Mouse (Mus musculus): ENCODE measurements around the gene Dusp6.

The Dusp6 gene

DNA sequence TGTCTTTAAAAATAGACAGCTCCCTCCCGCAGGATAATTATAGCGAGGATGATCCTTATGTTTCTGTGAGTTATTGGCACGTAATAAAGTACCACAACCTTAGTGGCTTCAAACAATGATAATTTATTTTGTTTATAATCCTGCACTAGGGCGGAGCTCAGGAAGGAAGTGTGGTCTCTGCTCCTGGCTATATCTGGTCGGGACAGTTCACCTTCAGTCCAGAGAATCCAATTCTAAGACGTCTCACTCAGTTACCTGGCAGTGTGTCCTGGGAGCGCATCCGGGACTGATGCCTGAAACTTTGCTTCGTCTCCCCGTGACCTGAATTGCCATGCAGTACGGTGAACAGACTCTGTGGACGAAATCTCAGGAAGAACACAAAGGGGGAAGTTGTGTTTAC, 10.0 kb downstream of the Dusp6 start:
- no peak for DNase-seq (ENCODE audit: low spot score in 2 of 2)

DNA sequence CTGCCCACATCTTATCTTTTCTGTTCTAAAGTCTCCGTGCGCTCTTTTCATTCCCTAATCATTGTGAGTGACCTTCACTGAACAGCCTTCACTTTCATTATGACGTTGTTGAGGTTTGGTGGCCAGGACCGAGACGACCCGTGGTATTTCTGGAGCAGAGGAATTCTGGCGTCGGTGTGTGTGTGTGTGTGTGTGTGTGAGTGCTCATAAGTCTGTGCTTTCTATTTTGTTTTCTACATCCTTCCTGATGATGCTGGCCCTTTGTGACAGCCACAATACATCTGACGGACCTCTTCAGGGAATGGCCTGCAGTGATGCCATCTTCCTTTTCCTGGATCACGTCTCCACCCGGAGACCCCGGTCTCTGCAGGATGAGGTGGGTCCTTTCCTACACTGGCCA, 11.6 kb downstream of the Dusp6 start:
- DNase-seq (ENCODE audit: low spot score in 2 of 2) = no peak

DNA sequence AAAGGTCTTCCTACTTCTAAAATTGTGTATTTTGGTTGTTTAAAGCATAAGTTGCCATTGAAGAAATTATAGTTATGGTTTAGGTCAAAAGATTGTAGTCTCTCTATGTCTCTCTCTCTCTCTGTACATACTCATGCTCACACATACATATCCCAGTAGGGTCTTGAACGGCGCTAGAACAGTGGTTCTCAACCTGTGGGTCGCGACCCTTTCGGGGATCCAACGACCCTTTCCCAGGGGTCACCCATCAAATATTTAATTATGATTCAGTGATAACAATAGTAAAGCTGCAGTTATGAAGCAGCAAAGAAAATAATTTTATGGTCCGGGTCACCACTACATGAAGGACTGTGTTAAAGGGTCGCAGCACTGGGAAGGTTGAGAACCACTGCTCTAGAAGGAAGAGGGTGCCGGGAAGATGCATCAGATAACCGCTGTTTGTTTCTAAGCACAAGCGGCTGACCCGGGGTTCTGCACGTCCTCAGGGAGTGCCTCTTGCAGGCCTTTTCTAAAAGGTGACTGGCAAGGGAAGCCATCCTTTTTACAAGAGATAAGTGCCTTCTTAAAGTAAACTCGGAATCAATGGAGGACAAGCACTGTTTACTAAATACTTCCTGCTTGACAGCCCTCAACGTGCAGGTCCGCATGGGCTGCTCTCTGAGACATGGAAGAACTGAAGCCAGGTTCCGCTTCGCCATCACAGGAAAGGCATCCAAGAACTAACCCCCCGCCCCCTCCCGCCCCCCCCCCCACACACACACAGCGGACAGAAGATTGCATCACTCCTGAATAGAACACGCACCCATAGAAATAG, 16.2 kb downstream of the Dusp6 start:
- DNase-seq (ENCODE audit: low spot score in 2 of 2) = no peak

DNA sequence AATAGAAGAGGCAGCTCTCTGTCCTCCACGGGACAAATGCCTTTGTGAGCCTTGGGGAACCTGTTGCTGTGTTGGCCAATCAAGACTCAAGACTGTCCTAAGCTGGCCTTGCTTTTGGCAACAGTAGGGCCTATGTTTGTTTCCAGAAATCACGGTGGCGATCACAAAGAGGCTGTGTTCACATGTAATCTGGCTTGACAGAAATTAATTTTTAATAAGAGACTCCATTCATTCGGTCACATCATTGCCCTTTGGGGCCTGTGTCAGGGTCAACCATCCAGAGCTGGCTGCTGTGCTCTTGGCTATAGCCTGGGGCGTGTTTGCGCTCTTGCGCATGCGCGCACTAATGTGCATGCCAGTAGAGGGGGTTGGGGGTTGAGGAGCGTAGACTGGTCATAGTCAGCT, 21.0 kb downstream of the Dusp6 start:
- DNase-seq (ENCODE audit: low spot score in 2 of 2) = no peak

DNA sequence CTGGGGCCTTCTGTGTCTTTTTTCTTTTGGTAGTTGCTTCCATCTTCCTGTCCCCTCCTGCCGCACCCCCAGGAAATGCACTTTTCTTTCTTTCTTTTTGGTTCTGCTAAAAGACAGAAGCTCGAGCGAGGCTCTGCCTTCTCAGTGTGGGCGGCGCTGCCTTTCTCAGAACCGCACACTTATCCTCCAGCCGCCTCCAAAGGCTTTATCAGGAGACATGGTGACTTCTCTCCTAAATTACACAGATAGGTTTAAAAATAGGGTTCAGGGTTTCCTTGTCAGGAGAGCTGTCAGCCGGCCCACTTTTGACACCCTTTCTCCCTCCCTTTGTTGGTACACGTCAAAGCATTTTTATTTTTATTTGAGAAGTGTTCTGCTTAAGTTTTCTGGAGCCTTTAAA, 21.9 kb downstream of the Dusp6 start:
- DNase-seq (ENCODE audit: low spot score in 2 of 2) = no peak

DNA sequence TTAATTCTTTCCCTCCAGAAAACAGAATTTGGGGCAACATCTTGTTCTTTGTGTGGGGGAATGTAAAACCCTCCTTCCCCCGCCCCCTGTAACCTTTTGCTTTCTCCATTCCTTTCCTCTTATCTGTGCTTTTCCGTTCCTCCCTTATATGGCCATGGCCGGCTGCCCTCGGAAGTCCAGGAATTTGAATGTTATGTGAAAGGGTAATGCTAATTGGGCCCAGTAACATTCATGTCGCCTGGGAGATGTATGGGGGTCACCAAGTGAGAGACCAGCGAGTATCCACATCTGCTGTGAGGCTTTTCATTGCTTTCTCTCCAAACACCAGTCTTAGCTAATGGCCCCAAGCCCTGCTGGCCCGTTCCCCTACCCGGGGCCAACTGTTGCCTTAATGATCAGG, 22.7 kb downstream of the Dusp6 start:
- DNase-seq (ENCODE audit: low spot score in 2 of 2) = no peak

DNA sequence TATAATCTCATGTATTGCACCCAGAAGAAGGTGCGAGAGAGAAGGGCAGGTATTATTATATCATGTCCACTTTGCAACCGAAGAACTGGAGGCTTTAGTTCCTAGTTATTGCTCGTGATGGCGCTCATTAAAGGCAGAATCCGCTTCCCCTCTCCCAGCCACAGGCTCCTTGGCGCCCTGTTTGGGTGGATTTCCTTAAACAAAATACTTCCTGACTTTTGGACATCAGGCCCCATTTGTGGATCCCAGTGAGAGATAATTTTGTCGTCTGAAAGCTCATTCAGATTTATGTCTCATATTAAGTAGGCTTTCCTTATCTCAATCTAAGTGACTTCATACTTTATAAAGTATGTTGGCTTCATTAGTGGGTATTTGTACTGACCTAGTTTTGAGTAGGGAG, 23.2 kb downstream of the Dusp6 start:
- no peak for DNase-seq (ENCODE audit: low spot score in 2 of 2)

DNA sequence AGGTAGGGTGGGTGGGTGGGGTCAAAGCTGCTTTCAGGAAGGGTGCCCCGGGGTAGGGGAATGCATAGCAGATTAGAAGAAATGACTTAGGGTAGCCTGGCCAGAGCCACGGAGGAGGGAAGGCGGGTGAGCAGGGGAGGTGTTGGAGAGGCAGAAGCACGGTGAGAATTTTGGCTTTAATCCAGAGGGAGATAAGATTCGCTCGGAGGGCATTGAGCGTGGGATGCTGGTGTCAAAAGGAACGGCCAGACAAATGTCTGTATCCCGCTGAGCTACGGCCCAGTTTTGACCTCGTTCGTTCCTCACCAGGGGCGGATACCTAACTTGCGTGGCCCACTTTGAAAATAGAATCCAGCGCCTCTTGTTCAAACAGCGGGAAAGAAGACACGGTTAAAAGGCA, 23.8 kb downstream of the Dusp6 start:
- no peak for DNase-seq (ENCODE audit: low spot score in 2 of 2)

DNA sequence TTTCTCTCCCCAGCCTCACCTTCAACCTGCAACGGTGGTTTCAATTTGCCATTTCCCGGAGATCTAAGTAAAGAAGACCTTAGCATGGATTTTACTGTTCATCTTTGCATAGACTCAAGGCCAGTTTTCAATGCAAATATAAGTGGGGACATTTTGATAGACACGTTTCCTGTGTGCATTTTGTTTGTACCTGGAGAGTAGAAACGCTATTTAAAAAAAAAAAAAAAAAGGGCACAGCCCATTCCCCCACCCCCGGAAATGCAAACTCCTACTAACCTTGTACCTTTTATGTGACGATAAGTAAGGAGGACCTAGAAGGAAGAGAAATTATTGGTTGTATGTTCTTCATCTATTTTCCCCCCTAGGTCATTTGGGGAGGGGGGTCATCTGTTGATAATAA, 24.2 kb downstream of the Dusp6 start:
- DNase-seq (ENCODE audit: low spot score in 2 of 2) = no peak

DNA sequence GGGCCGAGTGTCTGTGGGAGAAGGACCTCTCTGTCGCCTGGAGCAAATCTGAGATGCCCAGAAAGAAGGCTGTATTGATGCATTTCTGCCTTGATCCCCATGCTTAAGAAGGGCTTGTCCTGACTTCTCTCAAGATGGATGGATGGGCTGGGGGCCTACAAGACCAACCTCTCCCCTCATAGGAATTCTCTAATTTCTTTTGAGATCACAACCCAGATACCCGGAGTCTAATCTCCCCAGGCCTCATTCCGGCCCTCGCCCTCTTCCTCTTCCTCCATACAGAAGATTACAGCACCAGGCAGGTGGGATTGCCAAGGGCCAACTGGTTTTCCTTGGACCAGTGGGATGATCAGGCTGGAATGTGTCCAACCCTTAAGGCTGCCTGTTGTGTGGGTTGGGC, 26.1 kb downstream of the Dusp6 start:
- no peak for DNase-seq (ENCODE audit: low spot score in 2 of 2)

DNA sequence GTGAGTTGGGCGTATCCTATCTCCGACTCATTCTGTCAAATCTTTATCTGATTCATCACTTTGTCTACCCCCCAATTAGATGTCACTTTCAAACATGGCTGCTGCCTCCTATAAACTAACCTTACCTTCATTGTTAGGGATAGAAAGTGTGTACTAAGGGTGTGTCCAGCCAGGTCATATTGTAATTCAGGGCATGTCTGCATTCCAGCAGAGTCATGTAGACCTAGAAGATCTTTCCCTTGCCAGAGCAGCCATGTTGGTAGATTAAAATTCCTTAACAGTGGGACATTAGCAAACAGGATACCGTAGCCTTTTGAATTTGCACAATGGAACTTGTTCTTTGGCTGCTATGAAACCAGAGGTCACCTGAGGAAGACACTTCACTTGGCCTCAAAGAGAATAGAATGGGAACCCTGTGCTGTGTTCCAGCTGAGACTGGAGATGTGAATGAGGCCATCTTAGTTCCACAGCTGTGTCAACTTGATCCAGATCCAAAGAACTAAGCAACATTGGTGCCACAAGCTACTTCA, 30.1 kb downstream of the Dusp6 start:
- DNase-seq (ENCODE audit: low spot score in 2 of 2) = no peak

DNA sequence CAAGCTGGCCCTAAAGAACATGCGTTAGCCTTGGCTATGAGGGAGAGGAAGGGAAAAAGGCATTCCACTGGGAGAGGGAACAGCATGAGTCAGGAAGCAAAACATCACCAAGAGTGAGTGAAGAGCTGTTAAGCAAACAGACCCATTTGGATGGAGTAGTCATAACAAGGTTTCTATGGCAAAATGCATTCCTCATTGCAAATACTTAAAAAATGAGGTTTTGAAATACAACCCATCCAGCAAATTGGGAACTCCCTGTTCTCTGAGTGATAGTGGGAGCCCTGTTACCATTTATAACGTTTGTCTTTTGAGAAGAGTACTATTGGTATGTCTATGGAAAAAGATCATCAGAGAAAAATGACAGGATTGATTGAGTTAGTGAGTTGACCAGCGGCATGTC, 34.7 kb downstream of the Dusp6 start:
- DNase-seq (ENCODE audit: low spot score in 2 of 2) = no peak

DNA sequence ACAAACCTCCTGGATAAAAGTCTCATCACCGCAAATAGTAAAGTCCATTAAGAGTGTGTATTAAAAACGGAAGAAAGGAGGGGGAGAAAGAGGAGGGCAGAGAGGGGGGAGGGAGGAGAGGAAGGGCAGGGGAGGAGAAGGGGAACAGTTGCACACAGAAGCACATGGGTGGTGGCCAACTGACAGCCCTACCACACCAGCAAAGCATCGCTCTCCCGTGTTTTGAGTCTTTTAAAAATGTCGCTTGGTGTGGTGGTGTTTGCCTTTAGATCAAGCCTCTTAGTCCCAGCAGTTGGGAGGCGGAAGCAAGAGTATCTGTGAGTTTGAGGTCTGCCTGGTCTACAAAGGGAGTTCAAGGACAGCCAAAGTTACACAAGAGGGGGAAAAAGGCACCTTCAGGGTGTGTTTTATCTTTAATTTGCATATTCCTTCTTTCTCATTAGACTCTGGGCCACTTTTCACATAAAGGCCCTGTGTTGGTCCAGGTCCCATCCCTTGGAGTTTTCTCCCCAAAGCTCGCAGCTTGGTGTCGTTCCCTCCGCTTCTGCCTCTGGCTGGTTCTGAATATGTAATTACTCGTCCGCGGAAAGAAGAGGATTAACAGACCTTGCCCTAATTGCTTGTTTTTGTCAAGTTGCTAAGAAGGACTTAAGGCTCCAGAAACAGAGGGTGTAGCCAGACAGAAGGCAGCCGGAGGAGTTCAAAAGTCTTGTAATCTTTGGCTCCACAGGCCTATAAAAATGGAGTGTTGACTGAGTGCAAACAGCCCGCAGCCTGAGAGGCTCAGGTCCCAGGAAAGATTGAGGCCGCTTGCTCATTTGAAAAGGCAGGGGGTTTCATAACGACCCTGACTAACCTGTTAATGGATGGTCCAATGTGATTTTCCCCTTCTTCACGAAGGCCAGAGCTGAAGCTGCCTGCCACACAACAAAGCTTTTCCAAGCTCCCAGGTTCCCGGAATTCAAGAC, 35.6 kb downstream of the Dusp6 start:
- DNase-seq (ENCODE audit: low spot score in 2 of 2) = no peak

DNA sequence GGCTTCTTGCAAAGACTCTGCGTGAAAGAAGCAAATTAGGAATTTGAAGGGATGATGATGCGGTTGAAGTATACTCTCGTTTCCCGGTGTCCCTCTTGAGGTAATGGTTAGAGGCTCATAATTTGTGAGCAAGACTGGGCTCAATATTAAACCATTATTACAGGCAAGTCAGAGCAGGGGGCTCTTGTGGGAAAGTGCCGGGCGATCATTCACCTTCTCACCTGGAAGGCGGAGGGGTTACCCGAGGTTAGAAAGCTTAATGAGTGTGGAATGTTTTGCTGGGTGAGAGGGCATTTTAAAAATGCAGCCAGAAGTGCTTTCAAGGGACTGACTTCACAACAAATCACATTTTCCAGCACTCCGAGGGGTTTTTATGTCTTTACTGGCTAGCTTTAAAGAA, 36.3 kb downstream of the Dusp6 start:
- no peak for DNase-seq (ENCODE audit: low spot score in 2 of 2)

DNA sequence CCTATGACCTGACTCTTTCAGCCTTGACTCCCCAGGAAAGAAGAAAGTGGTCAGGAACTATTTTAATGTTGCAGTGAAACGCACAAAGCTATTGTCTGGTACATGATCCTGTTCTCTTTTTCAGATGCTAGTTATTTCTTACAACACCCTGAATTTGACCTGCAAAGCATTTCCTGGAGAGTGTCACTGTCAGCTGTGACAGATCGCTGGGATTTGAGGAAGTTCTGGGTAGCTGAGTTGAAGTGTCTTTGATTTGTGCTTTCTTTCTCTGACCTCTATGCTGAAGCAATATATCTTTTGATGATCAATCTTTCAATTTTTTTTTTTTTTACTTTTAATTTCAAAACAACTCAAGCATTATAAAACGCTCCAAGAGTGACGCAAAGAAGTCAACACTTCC, 39.0 kb downstream of the Dusp6 start:
- DNase-seq (ENCODE audit: low spot score in 2 of 2) = no peak

DNA sequence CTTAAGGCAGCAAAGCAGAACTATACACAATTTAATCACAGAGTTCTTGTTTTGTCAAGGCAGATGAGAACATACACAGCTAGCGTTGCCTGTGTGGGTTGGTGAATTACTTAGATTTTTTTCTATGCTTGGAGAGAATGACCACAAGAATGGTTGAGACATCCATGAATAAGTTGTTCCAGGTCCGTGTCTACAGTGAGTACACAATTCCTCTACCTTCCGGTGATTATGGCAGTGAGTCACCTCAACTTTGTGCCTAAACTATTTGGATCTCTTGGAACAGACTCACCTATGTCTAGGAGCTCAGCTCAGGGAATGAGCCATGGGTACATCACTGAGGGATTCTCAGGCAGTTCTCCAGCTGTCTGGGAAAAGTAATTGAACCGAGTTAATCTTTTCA, 45.8 kb downstream of the Dusp6 start:
- DNase-seq (ENCODE audit: low spot score in 2 of 2) = no peak

DNA sequence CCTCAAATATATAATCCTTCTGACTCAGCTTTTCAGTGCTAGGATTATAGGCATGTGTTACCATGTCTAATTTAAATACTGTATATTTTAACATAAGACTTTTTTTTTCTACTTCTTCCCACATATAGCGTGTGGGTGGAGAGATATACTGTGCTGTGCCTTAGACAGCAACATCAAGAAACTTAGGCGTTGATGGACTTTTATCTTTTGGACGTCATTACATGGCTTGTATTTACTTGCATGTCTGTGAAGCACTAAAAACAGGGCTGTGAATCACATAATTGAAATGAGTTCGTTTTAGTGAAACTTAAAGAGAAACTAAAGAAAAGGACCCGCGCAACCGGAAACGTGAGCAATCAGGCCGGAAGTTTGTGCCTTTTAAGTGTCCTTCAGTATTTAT, 46.6 kb downstream of the Dusp6 start:
- DNase-seq (ENCODE audit: low spot score in 2 of 2) = no peak

DNA sequence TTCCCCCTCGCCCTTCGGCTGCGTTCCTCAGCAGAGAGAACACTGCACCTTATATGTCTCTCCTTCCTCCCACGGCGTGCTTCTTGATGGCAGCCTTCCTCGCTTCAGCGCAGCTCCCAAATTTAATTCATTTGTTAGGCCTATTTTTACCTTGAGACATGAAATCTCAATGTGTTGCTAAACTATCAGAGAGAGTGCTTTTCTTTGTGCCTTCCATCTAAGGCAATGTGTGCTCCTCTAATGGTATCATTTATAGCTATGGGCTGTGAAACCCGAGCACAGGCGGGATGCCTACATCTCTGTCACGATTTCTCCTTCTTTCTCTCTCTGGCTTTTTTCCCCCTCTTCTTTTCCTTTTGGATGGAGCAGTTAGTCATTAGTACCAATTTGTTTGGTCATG, 47.2 kb downstream of the Dusp6 start:
- no peak for DNase-seq (ENCODE audit: low spot score in 2 of 2)

DNA sequence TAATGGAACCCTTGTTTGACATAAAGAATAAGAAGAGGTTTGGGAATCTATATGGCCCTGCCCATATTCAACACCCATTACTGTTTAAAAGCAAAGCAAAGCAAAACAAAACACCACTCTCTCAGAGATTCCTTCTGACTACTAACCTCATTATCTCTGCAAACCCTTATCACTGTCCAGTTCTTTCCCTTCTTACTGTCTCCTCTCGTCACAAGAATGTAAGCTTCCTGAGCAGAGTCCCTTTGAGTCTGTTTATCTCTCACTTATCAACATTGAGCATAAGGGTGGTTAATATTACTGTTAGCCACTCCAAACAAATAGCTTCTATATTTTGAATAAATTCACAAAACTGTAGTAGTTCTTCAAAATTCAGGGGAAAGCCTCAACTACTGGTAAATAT, 48.9 kb downstream of the Dusp6 start:
- no peak for DNase-seq (ENCODE audit: low spot score in 2 of 2)

DNA sequence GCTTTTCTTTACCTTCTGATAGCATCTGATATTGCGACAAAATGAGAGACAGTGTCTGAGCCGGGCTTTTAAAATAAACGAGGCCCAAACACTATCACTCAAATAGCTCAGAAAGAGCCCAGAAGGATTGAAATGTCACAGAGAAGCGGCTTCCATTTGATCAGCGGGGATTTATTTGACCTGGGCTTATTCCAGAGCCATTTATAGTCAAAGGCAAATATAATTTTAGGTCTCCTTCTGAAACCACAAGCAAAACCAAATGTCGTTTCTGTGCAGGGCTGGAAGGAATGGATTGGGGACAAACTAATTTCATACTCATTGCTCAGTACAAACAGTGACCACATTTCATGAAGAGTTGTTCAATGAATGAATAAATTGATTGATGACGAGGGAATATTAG, 51.3 kb downstream of the Dusp6 start:
- no peak for DNase-seq (ENCODE audit: low spot score in 2 of 2)

DNA sequence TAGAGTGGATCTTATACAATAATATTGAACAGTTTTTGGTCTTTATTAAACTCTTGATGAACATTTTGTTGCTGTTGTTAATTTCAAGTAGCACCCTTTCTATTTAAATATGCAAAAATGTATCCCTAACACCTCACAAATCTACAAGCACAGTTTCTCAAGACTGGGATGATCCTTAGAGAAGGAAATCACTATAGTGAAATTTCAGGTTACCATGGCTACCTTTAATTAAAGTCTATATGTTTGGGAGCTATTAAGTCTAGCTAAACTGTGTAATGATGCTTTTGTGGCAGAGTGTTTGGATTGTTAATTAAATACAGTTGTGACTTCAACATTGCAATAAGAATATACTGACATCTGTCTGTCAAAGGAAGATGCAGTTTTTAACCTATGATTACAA, 54.0 kb downstream of the Dusp6 start:
- no peak for DNase-seq (ENCODE audit: low spot score in 2 of 2)

Data from spleen, postnatal 10 days (tissue).